Mouse (Mus musculus) limb, embryonic 13.5 days (tissue): ENCODE measurements around the gene Ei24. TPM values are rescaled to one million over a fixed set of nuclear protein-coding genes. Genes with fewer than 3 reads are reported as not detected.
A peak's percentile ranks its signal among the peaks of the same experiment; 100 is the strongest.

Source experiments
- ATAC-seq: fragments of 200-750 bp; cut with Nextera tagmentation; 2 replicates; pipeline ENCODE4 v1.8.0; 2017; ENCODE audit warnings: low read depth, moderate number of reproducible peaks, moderate TSS enrichment; ENCODE audit not compliant: low FRiP score
- H3K27ac ChIP-seq: fragments of 300-500 bp; sonication (generic); 2 replicates; pipeline ENCODE4 v1.5.1; 2015; ENCODE audit warnings: inconsistent platforms, mild to moderate bottlenecking, moderate library complexity
- H3K27me3 ChIP-seq: fragments of 300-500 bp; sonication (generic); 2 replicates; pipeline ENCODE4 v1.6.1; 2015; ENCODE audit warnings: mild to moderate bottlenecking, inconsistent platforms
- H3K36me3 ChIP-seq: fragments of 300-500 bp; sonication (generic); 2 replicates; pipeline ENCODE4 v1.6.1; 2015; ENCODE audit warnings: inconsistent platforms, mild to moderate bottlenecking, moderate library complexity
- H3K4me1 ChIP-seq: fragments of 300-500 bp; sonication (generic); 2 replicates; pipeline ENCODE4 v1.6.1; 2015; ENCODE audit warnings: inconsistent platforms
- H3K4me2 ChIP-seq: fragments of 300-500 bp; sonication (generic); replicated peaks from 2 replicates; pipeline ENCODE4 v1.6.1; 2015; ENCODE audit warnings: inconsistent platforms, mild to moderate bottlenecking, moderate library complexity
- H3K4me3 ChIP-seq: fragments of 300-500 bp; sonication (generic); 2 replicates; pipeline ENCODE4 v1.5.1; 2015; ENCODE audit warnings: moderate library complexity, mild to moderate bottlenecking, inconsistent platforms
- H3K9ac ChIP-seq: fragments of 300-500 bp; sonication (generic); 2 replicates; pipeline ENCODE4 v1.6.1; 2015; ENCODE audit warnings: mild to moderate bottlenecking, inconsistent platforms
- H3K9me3 ChIP-seq: fragments of 300-500 bp; sonication (generic); 2 replicates; pipeline ENCODE4 v1.6.1; 2016; ENCODE audit warnings: inconsistent platforms
- WGBS: fragments of 180-500 bp; shearing (Covaris S2); methylation state at CpG from one replicate; pipeline ENCODE4 v1.1.7; 2015; 5-methylcytosine and 5-hydroxymethylcytosine counted together
- polyA plus RNA-seq: library from polyadenylated mRNA; unstranded; fragments of >200 nt; fragmentation: Nextera tagmentation; extraction: Ambion mirVana; gene quantifications from 2 replicates; pipeline ENCODE4 v1.2.1, GENCODE M21; 2015

Gene Ei24
- polyA plus RNA-seq, 1 experiment from 2014 or later, result 102 TPM

DNA sequence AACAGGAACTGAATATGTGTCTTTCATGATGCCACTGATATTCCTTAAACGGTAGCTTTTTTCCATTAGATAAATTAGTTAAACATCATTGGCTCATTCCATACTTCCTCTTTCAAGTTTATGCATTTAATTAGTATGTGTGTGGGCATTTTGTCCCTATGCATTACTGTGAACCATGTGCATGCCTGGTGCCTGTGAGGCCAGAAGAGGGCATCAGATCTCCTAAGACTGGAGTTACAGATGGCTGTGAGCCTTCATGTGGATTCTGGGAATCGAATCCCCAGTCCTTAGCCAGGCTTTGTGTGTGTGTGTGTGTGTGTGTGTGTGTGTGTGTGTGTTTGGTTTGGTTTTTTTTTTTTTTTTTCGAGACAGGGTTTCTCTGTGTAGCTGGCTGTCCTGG, 17.3 kb upstream of the Ei24 start:
- ATAC-seq, result no peak
- whole genome bisulfite sequencing, result 74% methylated on average over 3 of the region's 3 CpGs

DNA sequence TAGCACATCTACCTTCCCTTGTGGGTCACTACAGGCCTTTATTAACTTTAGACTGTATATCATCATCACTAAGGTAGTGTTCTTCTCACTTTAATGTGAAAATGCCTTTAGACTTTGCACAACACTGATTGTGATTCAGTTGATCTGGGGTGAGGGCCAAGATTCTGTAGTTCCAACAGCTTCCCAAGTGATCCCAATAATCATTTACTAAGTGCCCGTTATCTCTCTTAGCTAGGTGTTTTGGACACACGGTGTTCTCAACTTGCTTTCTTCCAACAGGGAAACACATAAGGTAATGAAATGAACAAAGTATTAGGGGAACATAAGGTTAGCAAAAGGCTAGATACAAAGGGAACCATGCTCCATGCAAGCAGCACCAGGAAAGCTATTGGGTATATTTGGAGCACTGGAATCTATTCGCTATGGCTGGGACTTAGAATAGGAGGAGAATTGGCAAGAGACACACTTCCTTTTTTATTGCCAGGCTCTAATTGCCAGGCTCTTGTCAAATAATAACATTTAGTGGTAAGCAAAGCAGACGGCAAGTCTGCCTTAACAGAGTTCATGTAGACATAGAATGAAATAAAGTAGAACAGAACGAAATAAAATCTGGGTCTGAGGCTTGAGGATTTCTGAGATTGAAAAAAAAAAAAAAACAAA, 11.1 kb upstream of the Ei24 start:
- no peaks in the 10 kb centered on the region for H3K36me3 ChIP-seq
- no peaks in the 10 kb centered on the region for H3K9me3 ChIP-seq
- WGBS, result 72% methylated on average over 5 of the region's 5 CpGs
- H3K9ac ChIP-seq, result no peak overlapping the region
- peaks cover 6% of the 10 kb centered on the region for H3K4me1 ChIP-seq
- H3K27me3 ChIP-seq, result no peaks in the 10 kb centered on the region
- ATAC-seq, result no peak
- H3K4me3 ChIP-seq, result no peak overlapping the region
- H3K27ac ChIP-seq, result no peak overlapping the region
- no peak overlapping the region for H3K4me2 ChIP-seq

More for the DNA sequence above, 17.3 kb upstream of the Ei24 start:
- Histone ChIP-seq H3K4me2 (no peak overlapping the region), H3K4me1 (no peaks in the 10 kb centered on the region), H3K9ac (no peak overlapping the region), H3K27me3 (no peaks in the 10 kb centered on the region), H3K9me3 (no peaks in the 10 kb centered on the region), H3K27ac (no peak overlapping the region), H3K36me3 (no peaks in the 10 kb centered on the region), H3K4me3 (no peak overlapping the region)

DNA sequence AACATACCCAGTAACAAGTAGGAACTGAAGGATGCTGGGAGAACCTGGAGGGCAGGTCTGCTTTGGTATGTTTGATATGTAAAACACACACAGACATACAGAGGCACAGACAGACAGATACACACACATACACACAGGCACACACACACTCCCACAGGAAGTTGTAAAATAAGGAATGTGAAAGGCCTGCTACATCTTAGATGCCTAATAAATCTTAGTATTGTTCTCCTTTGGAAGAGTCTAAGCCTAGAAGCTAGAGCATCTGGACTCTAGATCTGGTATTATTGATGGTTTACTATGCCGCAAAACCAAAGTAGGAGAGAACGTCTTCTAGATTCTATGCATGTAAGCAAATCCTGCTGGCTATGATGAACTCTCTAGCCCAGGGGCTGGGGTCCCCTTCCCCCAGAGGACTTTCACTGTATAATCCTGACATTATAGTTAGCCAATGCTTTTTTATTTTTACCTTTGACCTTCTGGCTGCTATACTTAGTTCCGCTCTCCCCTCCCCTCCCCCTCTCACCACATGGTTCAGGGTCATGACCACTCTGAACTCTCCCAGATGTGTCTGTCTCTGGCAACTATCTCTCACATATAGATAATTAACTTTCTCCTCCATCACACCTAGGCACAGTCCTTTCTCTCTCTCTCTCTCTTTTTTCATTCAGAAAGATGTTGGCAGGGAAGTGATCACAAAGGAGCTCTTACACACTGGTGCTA, 8.2 kb upstream of the Ei24 start:
- Histone ChIP-seq H3K36me3 (no peaks in the 10 kb centered on the region), H3K9me3 (no peaks in the 10 kb centered on the region), H3K4me3 (no peak overlapping the region), H3K9ac (no peak overlapping the region), H3K4me2 (no peak overlapping the region), H3K4me1 (peaks cover 6% of the 10 kb centered on the region), H3K27me3 (no peaks in the 10 kb centered on the region), H3K27ac (no peak overlapping the region)
- 43% methylated on average over 3 of the region's 3 CpGs for WGBS
- ATAC-seq, result no peak

DNA sequence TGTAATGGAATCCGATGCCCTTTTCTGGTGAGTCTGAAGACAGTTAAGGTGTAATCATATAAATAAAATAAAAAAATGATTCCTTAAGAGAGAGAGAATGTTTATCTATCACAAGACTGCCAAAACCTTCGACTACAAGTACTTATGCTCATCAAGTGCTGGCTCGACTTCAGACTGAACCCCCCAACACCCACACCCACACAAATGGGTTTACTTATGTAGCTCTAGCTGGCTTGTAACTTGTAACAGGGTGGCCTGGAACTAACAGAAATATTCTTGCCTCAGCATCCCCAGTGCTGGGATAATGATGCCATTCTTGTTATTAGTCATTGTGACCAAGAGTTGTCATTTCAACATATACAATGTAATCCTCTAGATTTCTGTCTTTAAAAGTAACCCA, 6.7 kb upstream of the Ei24 start:
- WGBS, result 84% methylated on average over 3 of the region's 3 CpGs
- no peak overlapping the region for H3K4me3 ChIP-seq

DNA sequence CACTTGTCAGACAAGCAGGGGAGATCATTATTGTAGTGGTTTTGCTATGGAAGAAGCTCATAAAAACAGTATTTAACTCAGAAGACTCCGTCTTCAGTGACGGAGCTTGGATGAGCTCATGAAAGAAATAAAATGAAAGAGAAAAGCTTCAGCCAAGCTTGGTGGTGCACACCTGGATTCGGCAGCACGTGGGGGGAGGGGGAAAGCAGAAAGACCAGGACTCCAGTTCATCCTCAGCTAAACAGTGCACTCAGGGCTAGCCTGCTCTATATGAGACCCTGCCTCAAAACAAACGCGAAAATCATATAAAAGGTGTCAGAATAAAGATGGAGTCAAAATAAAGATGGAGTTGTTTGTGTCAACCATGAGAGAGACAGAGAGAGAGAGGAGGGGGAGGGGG, 6.2 kb upstream of the Ei24 start:
- ATAC-seq, result no peak
- Histone ChIP-seq H3K4me3 (no peak overlapping the region), H3K9me3 (no peaks in the 10 kb centered on the region), H3K27me3 (no peaks in the 10 kb centered on the region), H3K9ac (no peak overlapping the region), H3K4me1 (peaks cover 6% of the 10 kb centered on the region), H3K27ac (no peak overlapping the region), H3K36me3 (no peaks in the 10 kb centered on the region), H3K4me2 (no peak overlapping the region)
- WGBS, result 71% methylated on average over 6 of the region's 6 CpGs

More for the DNA sequence above, 6.7 kb upstream of the Ei24 start:
- H3K9ac ChIP-seq, result no peak overlapping the region
- no peak for ATAC-seq
- no peak overlapping the region for H3K4me2 ChIP-seq
- no peaks in the 10 kb centered on the region for H3K36me3 ChIP-seq
- peaks cover 6% of the 10 kb centered on the region for H3K4me1 ChIP-seq
- H3K9me3 ChIP-seq, result no peaks in the 10 kb centered on the region
- no peak overlapping the region for H3K27ac ChIP-seq
- no peaks in the 10 kb centered on the region for H3K27me3 ChIP-seq

DNA sequence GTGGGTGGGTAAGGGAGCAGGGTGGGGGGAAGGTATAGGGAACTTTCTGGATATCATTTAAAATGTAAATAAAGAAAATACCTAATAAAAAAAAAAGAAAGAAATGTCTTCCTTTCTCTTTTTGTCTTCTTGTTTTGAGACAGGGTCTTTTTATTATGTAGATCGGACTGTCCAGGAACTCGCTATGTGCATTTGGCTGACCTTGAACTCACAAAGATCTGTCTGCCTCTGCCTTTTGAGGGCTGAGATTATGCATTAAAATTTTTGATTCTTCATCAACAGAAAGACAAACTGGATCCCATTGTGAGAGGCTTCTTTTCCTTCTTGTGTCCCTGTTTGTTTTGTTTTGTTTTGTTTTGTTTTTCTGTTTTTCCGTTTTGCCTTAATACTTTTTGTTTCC, 5.8 kb upstream of the Ei24 start:
- Histone ChIP-seq H3K4me1 (peaks cover 6% of the 10 kb centered on the region), H3K4me2 (no peak overlapping the region), H3K9ac (no peak overlapping the region), H3K36me3 (no peaks in the 10 kb centered on the region), H3K9me3 (no peaks in the 10 kb centered on the region), H3K27ac (no peak overlapping the region), H3K4me3 (no peak overlapping the region), H3K27me3 (no peaks in the 10 kb centered on the region)
- no peak for ATAC-seq
- WGBS, result 89% methylated on average over 3 of the region's 3 CpGs

DNA sequence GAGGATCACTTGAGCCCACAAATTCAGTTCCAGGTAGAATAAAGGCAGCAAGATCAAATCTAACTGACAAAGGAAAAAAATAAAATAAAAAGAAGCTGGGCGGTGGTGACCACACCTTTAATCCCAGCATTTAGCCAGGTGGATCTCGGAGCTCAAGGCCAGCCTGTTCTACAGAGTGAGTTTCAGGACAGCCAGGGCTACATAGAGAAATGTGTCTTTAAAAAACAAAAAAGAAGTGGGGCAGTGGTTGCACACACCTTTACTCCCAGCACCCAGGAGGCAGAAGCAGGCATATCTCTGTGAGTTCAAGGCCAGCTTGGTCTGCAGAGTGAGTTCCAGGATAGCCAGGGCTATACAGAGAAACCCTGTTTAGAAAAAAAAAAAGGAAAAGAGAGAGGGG, 4.8 kb upstream of the Ei24 start:
- peaks cover 6% of the 10 kb centered on the region for H3K4me1 ChIP-seq
- H3K4me3 ChIP-seq, result no peak overlapping the region
- no peaks in the 10 kb centered on the region for H3K36me3 ChIP-seq
- no peak overlapping the region for H3K27ac ChIP-seq
- no peak for ATAC-seq
- H3K4me2 ChIP-seq, result no peak overlapping the region
- H3K9ac ChIP-seq, result no peak overlapping the region
- H3K27me3 ChIP-seq, result no peaks in the 10 kb centered on the region
- 82% methylated on average over 2 of the region's 2 CpGs for WGBS
- no peaks in the 10 kb centered on the region for H3K9me3 ChIP-seq

DNA sequence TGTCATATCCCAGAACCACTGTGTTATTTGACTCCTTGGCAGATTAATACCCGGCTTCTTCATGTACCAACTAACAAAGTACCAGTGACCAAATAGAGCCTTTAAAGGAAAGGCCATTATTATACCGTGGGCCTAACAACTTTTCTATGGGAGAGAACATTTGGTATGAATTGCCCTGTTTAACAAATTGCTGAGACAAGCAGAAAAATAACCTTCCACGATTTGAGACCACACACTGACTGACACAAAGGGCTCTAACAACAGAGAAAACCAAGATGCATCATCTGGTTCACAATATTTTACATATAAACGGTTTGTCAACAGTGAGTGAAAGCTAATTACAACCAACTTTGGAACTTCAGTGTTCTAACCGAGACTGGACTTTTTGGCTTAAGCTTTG, 969 bp downstream of the Ei24 start:
- 13% methylated on average over 5 of the region's 5 CpGs for WGBS
- no peak overlapping the region for H3K27ac ChIP-seq

DNA sequence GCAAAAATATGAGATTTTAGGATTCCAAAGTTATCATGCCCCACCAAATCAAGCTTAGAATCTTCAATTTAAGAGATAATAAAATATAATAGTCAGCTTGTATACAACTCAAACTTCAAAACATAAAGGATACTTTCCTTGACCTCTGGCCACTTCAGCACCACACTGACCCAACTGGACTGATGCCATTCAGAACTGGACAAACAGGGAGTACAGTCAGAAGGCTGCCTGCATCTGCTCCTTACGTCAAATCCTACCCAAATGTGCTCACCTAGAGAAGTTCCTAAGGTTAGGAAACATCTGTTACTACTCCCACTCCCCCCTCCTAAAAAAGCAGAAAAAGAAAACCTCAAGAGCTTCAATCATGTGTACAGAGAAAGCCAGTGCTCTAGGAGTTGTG, 1.6 kb downstream of the Ei24 start:
- 0 out of 2 replicates have a peak overlapping the region, but pooled peaks have one; percentile 97 for H3K4me3 ChIP-seq
- peaks cover 15% of the 10 kb centered on the region for H3K4me1 ChIP-seq
- ATAC-seq, result no peak
- no peak overlapping the region for H3K27ac ChIP-seq
- H3K4me2 ChIP-seq, result peak overlapping the region; percentile 82
- WGBS, result 72% methylated on average over 1 of the region's 1 CpGs
- no peaks in the 10 kb centered on the region for H3K9me3 ChIP-seq
- no peaks in the 10 kb centered on the region for H3K27me3 ChIP-seq
- H3K9ac ChIP-seq, result 0 out of 2 replicates have a peak overlapping the region, but pooled peaks have one; percentile 97
- H3K36me3 ChIP-seq, result peaks cover 23% of the 10 kb centered on the region

More for the DNA sequence above, 969 bp downstream of the Ei24 start:
- peak overlapping the region; percentile 82 for H3K4me2 ChIP-seq
- ATAC-seq, result no peak
- H3K9me3 ChIP-seq, result no peaks in the 10 kb centered on the region
- peak overlapping the region; percentile 97 for H3K4me3 ChIP-seq
- H3K9ac ChIP-seq, result peak overlapping the region; percentile 97
- no peaks in the 10 kb centered on the region for H3K27me3 ChIP-seq
- peaks cover 15% of the 10 kb centered on the region for H3K4me1 ChIP-seq
- peaks cover 16% of the 10 kb centered on the region for H3K36me3 ChIP-seq

DNA sequence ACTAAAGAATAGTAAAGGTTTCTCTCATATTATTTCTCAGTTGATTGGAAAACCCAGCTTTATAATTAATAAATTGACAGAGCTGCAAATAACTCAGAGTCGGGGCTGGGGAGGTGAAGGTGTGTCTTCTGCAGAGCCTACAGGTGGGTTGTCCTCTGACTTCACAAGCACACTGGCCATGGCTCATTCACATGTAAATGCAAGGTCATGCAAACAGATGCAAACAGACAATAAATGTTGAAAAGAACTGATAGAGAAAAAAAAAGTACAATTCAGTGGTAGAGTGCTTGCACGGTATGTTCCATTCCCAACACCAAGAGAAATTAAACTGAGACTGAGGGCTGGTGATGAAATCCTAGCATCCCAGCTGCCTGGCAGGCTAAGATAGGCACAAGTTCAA, 2.7 kb downstream of the Ei24 start:
- whole genome bisulfite sequencing, result 80% methylated on average over 2 of the region's 2 CpGs
- no peaks in the 10 kb centered on the region for H3K9me3 ChIP-seq
- no peak for ATAC-seq
- no peak overlapping the region for H3K4me3 ChIP-seq
- peaks cover 34% of the 10 kb centered on the region for H3K36me3 ChIP-seq
- H3K4me1 ChIP-seq, result peaks cover 15% of the 10 kb centered on the region
- no peak overlapping the region for H3K9ac ChIP-seq
- no peaks in the 10 kb centered on the region for H3K27me3 ChIP-seq
- no peak overlapping the region for H3K4me2 ChIP-seq
- H3K27ac ChIP-seq, result no peak overlapping the region

DNA sequence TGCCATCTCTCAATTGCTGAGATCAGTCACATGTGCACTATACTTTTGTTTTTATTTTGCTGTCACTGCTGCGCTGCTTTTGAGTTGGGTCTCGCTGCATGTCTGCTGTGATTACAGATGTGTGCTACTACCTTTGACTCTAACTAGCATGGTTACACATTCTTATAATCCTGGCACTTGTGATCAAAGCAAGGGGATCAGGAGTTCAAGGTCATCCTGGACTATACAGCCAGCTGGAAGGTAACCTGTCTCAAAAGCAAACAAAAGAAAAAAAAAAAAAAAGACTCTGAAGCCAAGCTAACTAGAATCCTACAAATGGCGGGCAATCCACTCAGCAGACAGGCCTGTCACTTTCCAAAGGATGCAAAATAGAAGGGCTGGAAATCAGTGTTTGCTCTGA, 5.0 kb downstream of the Ei24 start:
- Histone ChIP-seq H3K9me3 (no peaks in the 10 kb centered on the region), H3K4me3 (no peak overlapping the region), H3K9ac (no peak overlapping the region), H3K4me2 (no peak overlapping the region), H3K36me3 (peaks cover 55% of the 10 kb centered on the region), H3K27ac (no peak overlapping the region), H3K27me3 (no peaks in the 10 kb centered on the region), H3K4me1 (peaks cover 15% of the 10 kb centered on the region)
- no peak for ATAC-seq
- WGBS, result 92% methylated on average over 3 of the region's 3 CpGs

DNA sequence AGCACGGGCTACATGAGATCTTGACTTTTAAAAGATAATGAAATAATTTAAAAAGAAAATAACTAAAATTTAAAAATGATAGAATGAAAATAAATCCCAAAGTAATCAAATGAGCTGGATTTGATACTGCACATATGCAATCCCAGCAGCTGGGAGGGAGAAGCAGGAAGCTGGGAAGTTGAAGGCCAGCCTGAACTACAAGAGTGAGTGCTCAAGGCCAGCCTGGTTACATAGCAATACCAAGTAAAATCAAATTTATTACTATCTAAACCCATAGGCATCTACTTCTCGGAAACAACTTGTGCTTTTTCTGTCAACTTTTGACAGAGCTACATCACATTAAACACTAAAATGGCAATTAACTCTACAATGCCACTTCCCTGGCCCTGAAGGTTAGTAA, 13.3 kb downstream of the Ei24 start:
- 83% methylated on average over 2 of the region's 2 CpGs for WGBS
- no peak overlapping the region for H3K9ac ChIP-seq
- H3K4me1 ChIP-seq, result no peaks in the 10 kb centered on the region
- no peak overlapping the region for H3K4me3 ChIP-seq
- ATAC-seq, result no peak
- H3K27ac ChIP-seq, result no peak overlapping the region
- no peaks in the 10 kb centered on the region for H3K27me3 ChIP-seq
- H3K9me3 ChIP-seq, result no peaks in the 10 kb centered on the region
- no peak overlapping the region for H3K4me2 ChIP-seq
- peaks cover 90% of the 10 kb centered on the region for H3K36me3 ChIP-seq

DNA sequence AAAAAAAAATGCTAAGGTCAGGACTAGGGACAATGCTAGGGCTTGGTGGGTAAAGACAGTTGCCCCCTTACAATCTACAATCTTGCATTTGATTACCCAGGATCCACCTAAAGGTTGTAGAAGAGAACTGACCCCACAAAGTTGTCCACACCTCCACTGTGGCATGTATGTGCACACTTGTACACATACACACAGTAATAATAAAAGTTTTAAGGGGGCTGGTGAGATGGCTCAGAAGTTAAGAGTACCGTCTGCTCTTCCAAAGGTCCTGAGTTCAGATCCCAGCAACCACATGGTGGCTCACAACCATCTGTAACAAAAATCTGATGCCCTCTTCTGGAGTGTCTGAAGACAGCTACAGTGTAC, 28.2 kb downstream of the Ei24 start:
- no peak for ATAC-seq

More for the DNA sequence above, 28.2 kb downstream of the Ei24 start:
- H3K27me3 ChIP-seq, result no peaks in the 10 kb centered on the region
- peaks cover 13% of the 10 kb centered on the region for H3K4me1 ChIP-seq
- no peaks in the 10 kb centered on the region for H3K9me3 ChIP-seq
- H3K4me2 ChIP-seq, result peak overlapping the region; percentile 80
- H3K36me3 ChIP-seq, result peaks cover 8% of the 10 kb centered on the region
- H3K27ac ChIP-seq, result no peak overlapping the region
- peak overlapping the region; percentile 100; the same call in 1 of the 2 replicates for H3K4me3 ChIP-seq
- 80% methylated on average over 1 of the region's 1 CpGs for WGBS
- no peak overlapping the region for H3K9ac ChIP-seq
